Mouse (Mus musculus) cerebellum, adult 2 months (tissue): ENCODE data around the gene Acrbp.

Experiments
- CTCF ChIP-seq: fragments of 200-500 bp; IDR thresholded peaks from 2 replicates; pipeline ENCODE4 v1.5.1; 2011; ENCODE audit warnings: low read depth, mild to moderate bottlenecking, control low read depth, low read length, moderate library complexity, borderline replicate concordance; ENCODE audit not compliant: insufficient read depth
- POLR2A ChIP-seq: fragments of 200-500 bp; IDR thresholded peaks from 2 replicates; pipeline ENCODE4 v1.6.1; 2011; ENCODE audit warnings: low read length, control low read depth, borderline replicate concordance; ENCODE audit not compliant: insufficient read depth

DNA sequence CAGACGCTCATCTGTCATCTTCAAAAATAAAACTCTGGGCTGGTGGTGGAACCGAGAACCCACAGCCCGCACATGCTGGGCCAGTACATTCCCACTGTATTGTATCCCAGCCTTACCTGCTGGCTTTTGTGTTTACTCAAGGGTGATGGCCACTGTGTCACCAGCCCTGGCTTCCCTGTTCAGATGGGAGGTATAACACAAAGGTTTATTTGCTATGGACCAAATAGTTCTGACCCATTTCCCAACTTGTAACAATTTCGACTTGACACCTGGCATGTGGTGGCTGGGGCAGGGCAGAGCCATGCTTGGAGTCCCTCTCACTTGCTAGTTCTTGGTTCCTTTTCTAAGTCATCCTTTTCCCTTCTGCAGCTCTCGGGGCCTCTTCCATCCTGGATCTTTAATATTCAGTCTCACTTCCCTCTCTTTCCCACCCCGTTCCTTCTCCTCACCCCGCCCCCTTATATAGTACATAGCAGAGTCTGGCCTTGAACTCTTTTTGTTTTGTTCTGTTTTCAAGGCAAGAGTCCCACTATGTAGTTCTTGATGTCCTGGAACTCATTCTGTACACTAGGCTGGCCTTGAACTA is 33.4 kb downstream of the Acrbp start:
- TF ChIP-seq POLR2A (no peak), CTCF (no peak)
